In the genomic region with DNA sequence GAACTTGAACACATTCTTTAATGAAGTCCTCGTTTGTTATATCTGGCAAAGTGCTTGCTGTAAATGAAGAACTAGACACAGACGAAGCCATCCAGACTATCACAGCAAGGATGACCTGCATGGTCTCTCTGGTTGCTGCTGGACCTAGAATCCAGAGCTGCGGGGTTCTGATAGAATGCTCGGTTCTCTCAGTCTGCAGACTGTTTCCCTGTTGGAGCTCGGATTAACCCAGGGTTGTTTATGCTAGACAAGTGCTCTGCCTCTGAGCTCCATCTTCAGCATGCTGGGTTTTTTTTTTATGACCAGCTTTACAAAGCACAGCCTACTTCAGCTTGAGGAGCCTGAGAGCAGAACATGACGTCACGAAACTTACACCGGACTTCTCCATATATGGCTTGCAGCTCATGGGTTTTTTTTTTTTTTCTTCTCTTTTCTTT, we compare ENCODE assay signal across 11 mouse cellular contexts. TPM values are rescaled to one million over a fixed set of nuclear protein-coding genes. Genes with fewer than 3 reads are reported as not detected.
DNase-seq lines count a peak whose midpoint lies in the region; ATAC-seq and TF ChIP-seq lines count a peak whose summit lies in the region.
"Had no signal": no experiment of that assay in that cellular context is flagged by ENCODE, and none has a peak within 500 bp of the region (broad histone marks: within the 10 kb centered on the region; RNA-seq: fewer than 3 reads in every experiment).

No protein-coding gene starts in this region.

- no peak overlapping the region for H3ac ChIP-seq in myocyte (ENCODE audit: control insufficient read depth, insufficient read length)

- H3K4me1 ChIP-seq in liver, embryonic 11.5 days (replicated peaks; ENCODE audit: control insufficient read depth, insufficient read depth, low read length) = peaks cover 1% of the 10 kb centered on the region; the same call in 1 of the 2 replicates
- H3K4me1 ChIP-seq in hindbrain, embryonic 11.5 days (replicated peaks; ENCODE audit: control insufficient read depth, insufficient read depth, low read length) = no peaks in the 10 kb centered on the region
- H3K4me1 ChIP-seq: kidney, embryonic 15.5 days had no signal

- WGBS in liver, embryonic 11.5 days = 63% methylated on average over 8 of the region's 8 CpGs
- WGBS in hindbrain, embryonic 11.5 days = 85% methylated on average over 8 of the region's 8 CpGs

- H3K27me3 ChIP-seq in liver, embryonic 11.5 days (replicated peaks; ENCODE audit: control insufficient read depth, insufficient read depth, low read length) = no peaks in the 10 kb centered on the region
- H3K27me3 ChIP-seq in myocyte (ENCODE audit: control insufficient read depth, insufficient read depth, insufficient read length) = no peaks in the 10 kb centered on the region
- no peaks in the 10 kb centered on the region for H3K27me3 ChIP-seq in hindbrain, embryonic 11.5 days (ENCODE audit: control insufficient read depth, insufficient read depth, low read length)
- H3K27me3 ChIP-seq: kidney, embryonic 15.5 days had no signal

- H3K79me2 ChIP-seq in myocyte (ENCODE audit: control insufficient read depth, insufficient read depth) = no peaks in the 10 kb centered on the region

- peak overlapping the region; percentile 2; the same call in 1 of the 2 replicates for H3K4me2 ChIP-seq in liver, embryonic 11.5 days
- H3K4me2 ChIP-seq in myocyte (ENCODE audit: low read depth) = no peak overlapping the region
- no peak overlapping the region for H3K4me2 ChIP-seq in hindbrain, embryonic 11.5 days (replicated peaks; ENCODE audit: low read depth, low read length)
- H3K4me2 ChIP-seq: kidney, embryonic 15.5 days had no signal

- TF ChIP-seq POLR2A in myocyte (IDR thresholded peaks at IDR 0.05; ENCODE audit: insufficient read length, low read depth) = no peak

- H3K4me3 ChIP-seq in liver, embryonic 11.5 days (ENCODE audit: low read depth, low read length) = no peak overlapping the region
- no peak overlapping the region for H3K4me3 ChIP-seq in myocyte
- H3K4me3 ChIP-seq in hindbrain, embryonic 11.5 days (ENCODE audit: low read depth, low read length) = no peak overlapping the region
- H3K4me3 ChIP-seq: kidney, embryonic 15.5 days had no signal

- no peak for ATAC-seq in liver, embryonic 11.5 days (replicated peaks; ENCODE audit: low FRiP score)
- ATAC-seq in hindbrain, embryonic 11.5 days (ENCODE audit: low FRiP score) = no peak

- DNase-seq in 3134 (ENCODE audit: extremely low read depth, insufficient read length, low spot score) (peak; percentile 31), NIH3T3 (ENCODE audit: low read depth) (peak; percentile 29)
- DNase-seq in liver, embryonic 11.5 days (ENCODE audit: low spot score) = no peak
- no peak for DNase-seq in left cerebral cortex, adult 9 months (ENCODE audit: low spot score in 2 of 2)
- no peak for DNase-seq in frontal cortex, postnatal 36 days (ENCODE audit: low spot score in 2 of 2)
- no peak for DNase-seq in hindbrain, embryonic 11.5 days (ENCODE audit: low spot score)
- no peak for DNase-seq in adrenal gland, postnatal 25 days
- DNase-seq: cerebellum, postnatal 10 days; gastrocnemius, postnatal 36 days had no signal

- H3K9me3 ChIP-seq in liver, embryonic 11.5 days (ENCODE audit: control insufficient read depth, low read length) = no peaks in the 10 kb centered on the region
- no peaks in the 10 kb centered on the region for H3K9me3 ChIP-seq in hindbrain, embryonic 11.5 days (ENCODE audit: control insufficient read depth, low read length)
- H3K9me3 ChIP-seq: kidney, embryonic 15.5 days had no signal

- no peak overlapping the region for H3K27ac ChIP-seq in liver, embryonic 11.5 days (ENCODE audit: low read depth, low read length)
- no peak overlapping the region for H3K27ac ChIP-seq in hindbrain, embryonic 11.5 days (ENCODE audit: low read depth, low read length)
- H3K27ac ChIP-seq: kidney, embryonic 15.5 days had no signal

- H3K36me3 ChIP-seq in liver, embryonic 11.5 days (ENCODE audit: control insufficient read depth, insufficient read depth, low read length) = no peaks in the 10 kb centered on the region
- H3K36me3 ChIP-seq in myocyte (ENCODE audit: control insufficient read depth, insufficient read depth) = no peaks in the 10 kb centered on the region
- no peaks in the 10 kb centered on the region for H3K36me3 ChIP-seq in hindbrain, embryonic 11.5 days (ENCODE audit: control insufficient read depth, insufficient read depth, low read length)
- H3K36me3 ChIP-seq: kidney, embryonic 15.5 days had no signal

- H3K9ac ChIP-seq in liver, embryonic 11.5 days (ENCODE audit: low read depth, low read length) = no peak overlapping the region
- no peak overlapping the region for H3K9ac ChIP-seq in hindbrain, embryonic 11.5 days (ENCODE audit: low read depth, low read length)
- H3K9ac ChIP-seq: kidney, embryonic 15.5 days had no signal

TF ChIP-seq in myocyte, 11 proteins besides CTCF, POLR2A, EP300 and RAD21:
- TF ChIP-seq E2F4 (IDR thresholded peaks at IDR 0.05; ENCODE audit: insufficient read depth) (no peak), SRF (IDR thresholded peaks at IDR 0.05; ENCODE audit: control insufficient read depth, insufficient read length, low read depth) (peak; percentile 82), MYOD1 (IDR thresholded peaks at IDR 0.05; ENCODE audit: control insufficient read depth in 1 of 3, insufficient read length in 2 of 3, low read depth in 2 of 3) (no peak)
TF ChIP-seq in myocyte: peak in this region for 1.

RNA-seq across cellular contexts. Expression of a gene that starts 5.5 kb away (rescaled TPM):
- 7.8 and 9.8 TPM in 2 replicates for polyA plus RNA-seq in liver, embryonic 11.5 days (2014; fragmentation: Nextera tagmentation; extraction: Ambion mirVana)
- polyA plus RNA-seq in myocyte (2012; fragmentation: generic; extraction: Trizol) = 2.5 TPM
- 0.86 and 1.2 TPM in 2 replicates for polyA plus RNA-seq in hindbrain, embryonic 11.5 days (2014; fragmentation: Nextera tagmentation; extraction: Ambion mirVana)
- 1.4 TPM in 2 replicates for total RNA-seq in adrenal gland, postnatal 25 days (2021)
- total RNA-seq: gastrocnemius, postnatal 36 days had no signal

RNA-seq across cellular contexts. Expression of a gene that starts 24.5 kb away (rescaled TPM):
- 56.5 and 57.6 TPM in 2 replicates for polyA plus RNA-seq in liver, embryonic 11.5 days (2014; fragmentation: Nextera tagmentation; extraction: Ambion mirVana)
- 10.5 TPM for polyA plus RNA-seq in myocyte (2012; fragmentation: generic; extraction: Trizol)
- 59.6 and 68.7 TPM in 2 replicates for polyA plus RNA-seq in hindbrain, embryonic 11.5 days (2014; fragmentation: Nextera tagmentation; extraction: Ambion mirVana)
- total RNA-seq in adrenal gland, postnatal 25 days (2021) = 39.0 and 42.0 TPM in 2 replicates

Comparison
In these comparisons a context has a peak if more than half of its experiments do, and no peak if none do; other contexts are left out.
1. DNase-seq: peak in 3134 (single experiment) and NIH3T3 (single experiment); none in liver, embryonic 11.5 days (single experiment), left cerebral cortex, adult 9 months (0 of 2), frontal cortex, postnatal 36 days (0 of 2), hindbrain, embryonic 11.5 days (single experiment) and adrenal gland, postnatal 25 days (single experiment).